Mouse (Mus musculus): Measurements from ENCODE around the gene Slc7a4.

Slc7a4 gene

DNA sequence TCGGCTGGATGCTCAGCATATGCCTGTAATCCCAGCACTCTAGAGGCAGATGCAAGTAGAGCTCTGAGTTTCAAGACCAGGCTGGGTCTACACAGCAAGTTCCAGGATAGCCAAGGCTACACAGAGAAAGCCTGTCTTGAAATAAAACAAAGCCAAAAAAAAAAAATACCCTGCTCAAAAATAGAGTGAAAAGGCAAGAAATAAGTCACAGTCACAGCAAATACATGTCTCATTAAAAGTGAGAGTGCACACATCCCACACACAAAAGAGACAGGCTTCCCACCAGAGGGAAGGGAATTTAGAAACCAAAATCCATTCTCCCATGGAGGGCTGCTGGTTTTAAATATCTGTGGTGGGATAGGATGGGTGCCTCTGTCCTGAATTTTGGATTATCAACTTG is 19.4 kb downstream of the Slc7a4 start:
- no peak for DNase-seq (ENCODE audit: extremely low read depth, low read depth)

DNA sequence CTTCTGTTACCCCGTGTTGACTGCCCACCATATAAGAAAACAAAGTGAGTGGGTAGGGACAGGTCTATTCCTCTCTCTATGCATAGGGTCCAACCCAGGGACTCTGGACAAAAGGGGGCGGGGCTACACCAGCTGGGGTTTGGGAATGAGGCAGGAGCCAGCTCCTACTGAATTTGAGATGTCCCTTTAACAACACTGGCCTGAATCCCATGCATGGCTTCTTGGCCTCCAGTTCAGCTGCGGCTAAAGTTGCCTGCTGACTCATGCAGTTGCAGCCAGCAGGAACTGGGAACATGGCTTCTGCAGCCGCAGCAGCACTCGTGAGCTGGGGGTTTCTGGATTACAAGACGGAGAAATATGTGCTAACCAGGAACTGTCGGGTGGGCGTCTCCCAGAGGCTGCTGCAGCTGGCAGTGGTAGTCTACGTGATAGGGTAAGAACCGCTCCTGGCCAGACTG is 21.2 kb downstream of the Slc7a4 start, which contains the start of gene P2rx6:
TSS of gene P2rx6 (plus strand) at position 135 of the 458 bp plus-strand sequence.
- no peak for DNase-seq (ENCODE audit: extremely low read depth, low read depth)

DNA sequence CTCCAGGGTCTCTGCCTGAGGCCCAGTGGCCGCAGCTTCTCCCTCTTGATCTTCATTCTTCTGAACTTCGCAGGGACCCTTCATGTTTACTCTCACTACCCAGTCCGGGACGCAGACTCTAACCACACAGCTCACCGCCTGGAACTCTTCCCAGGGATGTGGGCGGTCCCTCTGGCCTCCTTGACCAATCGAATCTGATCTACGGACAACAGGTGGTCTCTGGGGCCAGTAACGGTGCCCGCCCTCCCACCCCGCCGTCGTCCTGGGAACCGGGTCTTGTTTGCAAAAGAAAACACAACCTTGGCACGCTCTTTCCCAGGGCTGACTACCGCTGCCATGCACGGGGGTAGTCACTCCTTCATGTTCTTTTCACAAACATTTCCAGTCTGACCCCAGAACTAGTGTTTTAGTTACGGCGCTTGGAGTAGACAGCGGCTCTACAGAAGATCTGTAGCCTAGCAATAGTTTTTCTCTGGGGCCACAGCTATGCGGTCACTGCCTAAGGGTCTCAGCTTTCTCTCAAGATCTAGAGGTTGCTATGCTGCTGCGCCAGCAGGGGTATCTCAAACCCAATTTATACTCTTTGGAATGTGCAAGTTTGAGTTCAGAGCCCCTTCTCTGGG is 21.8 kb downstream of the Slc7a4 start, which contains the start of gene Lrrc74b:
TSS of gene Lrrc74b (minus strand) at position 120 of the 623 bp plus-strand sequence.
- DNase-seq (ENCODE audit: extremely low read depth, low read depth), result no peak

DNA sequence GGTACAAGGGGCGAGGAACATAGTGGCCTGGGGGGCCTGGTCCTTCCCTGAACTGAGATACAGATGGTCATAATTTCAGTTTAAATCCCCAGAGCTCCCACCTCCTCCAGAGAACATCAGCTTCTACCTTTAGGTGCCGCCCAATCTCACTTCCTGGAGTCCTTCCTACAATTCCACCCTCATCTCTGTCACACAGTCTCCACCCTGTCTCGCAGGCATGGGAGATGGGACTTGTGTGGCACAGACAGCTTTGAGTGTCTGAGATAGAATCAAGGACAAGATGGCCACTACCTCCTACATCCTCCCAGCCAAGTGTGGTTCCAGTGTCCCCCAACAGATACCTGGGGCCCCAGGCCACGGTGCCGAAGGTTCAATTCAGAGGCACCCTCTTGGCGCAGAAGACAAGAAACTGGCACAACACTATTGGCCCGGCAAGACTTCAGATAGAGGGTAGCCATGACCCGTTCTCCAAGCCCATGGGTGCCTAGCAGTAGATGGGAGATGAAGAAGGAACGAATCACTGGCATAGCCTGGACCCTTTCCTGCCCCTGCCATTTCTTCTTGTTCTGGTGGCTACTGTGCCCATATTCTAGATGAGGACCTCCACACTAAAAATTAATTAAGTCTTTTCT is 23.5 kb downstream of the Slc7a4 start:
- no peak for DNase-seq (ENCODE audit: extremely low read depth, low read depth)

DNA sequence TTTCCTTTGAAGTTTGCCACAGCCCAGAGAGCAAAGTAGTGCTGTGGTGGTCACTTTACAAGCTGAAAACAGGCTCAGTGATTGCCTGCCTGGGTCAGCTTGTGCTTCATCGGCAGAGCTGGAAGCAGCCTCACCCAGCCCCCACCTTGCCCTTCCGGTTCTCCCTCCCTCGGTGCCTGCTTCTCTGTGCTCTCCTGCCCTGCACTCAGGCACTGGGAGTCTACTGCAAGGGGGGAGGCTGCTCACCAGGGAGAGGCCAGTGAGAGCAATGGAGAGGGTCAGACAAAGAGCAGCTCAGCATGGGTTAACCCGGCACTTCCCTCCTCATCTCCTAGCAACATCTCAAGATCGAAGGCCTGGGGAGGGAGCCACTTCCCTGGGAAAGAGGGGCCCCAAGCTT is 24.2 kb downstream of the Slc7a4 start:
- DNase-seq (ENCODE audit: extremely low read depth, low read depth), result no peak

DNA sequence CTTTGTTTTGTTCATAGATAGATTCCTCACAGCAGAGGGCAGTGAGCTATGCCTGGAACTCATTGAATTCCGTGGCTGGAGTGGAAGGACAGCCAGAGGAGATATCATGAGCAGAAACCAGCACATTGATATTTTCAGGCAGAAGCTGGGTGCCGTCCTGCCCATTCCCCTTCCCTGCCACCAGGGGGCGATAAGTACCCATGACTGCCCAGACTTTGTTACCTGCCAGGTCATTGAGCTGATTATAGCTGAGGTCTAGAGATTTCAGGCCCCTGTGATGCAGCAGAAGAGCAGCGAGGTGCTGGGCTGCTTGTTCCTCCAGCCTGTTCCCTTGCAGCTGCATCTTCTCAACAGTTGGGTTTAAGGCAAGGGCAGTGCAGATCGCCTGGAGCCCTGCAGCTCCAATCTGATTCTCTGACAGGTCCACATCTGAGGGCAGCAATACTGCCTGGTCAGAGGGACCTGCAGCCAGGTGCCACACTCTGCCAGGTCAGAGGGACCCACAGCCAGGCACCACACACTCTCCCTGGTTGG is 25.0 kb downstream of the Slc7a4 start:
- no peak for DNase-seq (ENCODE audit: extremely low read depth, low read depth)

DNA sequence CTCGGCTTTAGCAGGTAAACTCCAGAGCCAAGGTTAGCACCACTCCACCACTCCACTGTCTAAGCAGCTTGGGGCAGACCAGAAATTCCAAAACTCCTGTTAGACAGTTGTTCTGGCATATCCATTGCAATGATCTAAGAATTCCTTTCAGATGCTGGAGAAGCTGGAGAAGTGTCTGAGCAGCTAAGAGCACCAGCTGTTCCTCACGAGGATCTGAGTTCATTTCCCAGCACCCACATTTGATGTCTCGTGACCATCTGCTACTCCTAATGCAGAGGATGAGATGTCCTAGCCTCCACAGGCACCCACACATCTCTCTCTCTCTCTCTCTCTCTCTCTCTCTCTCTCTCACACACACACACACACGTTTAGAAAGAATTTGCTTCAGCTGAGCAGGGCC is 26.1 kb downstream of the Slc7a4 start:
- DNase-seq (ENCODE audit: extremely low read depth, low read depth), result no peak

DNA sequence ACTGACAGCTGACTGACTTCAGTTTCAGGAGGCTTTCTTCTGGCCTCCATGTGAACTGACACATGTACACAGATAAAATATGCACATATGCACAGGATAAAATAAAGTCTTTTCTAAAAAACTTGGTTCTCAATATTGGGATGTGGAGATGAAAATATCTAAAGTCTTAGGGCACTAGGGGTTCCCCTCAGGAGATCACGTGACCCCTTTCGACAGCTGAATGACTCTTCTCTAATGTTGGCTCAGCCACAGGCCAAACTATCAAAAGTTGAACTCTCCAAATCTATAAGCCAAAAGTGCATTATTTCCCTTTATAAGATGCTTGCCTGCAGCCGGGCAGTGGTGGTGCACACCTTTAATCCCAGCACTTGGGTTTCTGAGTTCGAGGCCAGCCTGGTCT is 26.8 kb downstream of the Slc7a4 start:
- no peak for DNase-seq (ENCODE audit: extremely low read depth, low read depth)

DNA sequence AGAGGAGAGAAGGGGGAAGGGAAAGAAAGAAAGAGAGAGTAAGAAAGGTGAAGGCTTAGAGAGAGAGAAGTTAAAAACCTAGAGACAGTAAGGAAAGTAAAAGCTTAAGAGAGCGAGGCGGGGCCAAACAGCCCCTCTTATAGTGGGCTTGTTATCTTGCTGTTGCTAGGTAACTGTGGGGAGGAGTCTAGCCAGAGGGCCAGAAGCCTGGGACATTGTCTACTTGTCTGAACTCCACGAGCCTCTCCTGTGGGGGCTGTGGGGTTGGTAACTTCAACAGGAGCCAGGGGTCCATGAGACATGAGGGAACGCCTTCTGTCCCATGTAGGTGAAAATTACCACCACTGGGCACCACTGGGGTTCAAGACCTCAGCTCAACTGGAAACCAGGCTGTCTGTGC is 28.3 kb downstream of the Slc7a4 start:
- DNase-seq (ENCODE audit: extremely low read depth, low read depth), result peak; percentile 71

DNA sequence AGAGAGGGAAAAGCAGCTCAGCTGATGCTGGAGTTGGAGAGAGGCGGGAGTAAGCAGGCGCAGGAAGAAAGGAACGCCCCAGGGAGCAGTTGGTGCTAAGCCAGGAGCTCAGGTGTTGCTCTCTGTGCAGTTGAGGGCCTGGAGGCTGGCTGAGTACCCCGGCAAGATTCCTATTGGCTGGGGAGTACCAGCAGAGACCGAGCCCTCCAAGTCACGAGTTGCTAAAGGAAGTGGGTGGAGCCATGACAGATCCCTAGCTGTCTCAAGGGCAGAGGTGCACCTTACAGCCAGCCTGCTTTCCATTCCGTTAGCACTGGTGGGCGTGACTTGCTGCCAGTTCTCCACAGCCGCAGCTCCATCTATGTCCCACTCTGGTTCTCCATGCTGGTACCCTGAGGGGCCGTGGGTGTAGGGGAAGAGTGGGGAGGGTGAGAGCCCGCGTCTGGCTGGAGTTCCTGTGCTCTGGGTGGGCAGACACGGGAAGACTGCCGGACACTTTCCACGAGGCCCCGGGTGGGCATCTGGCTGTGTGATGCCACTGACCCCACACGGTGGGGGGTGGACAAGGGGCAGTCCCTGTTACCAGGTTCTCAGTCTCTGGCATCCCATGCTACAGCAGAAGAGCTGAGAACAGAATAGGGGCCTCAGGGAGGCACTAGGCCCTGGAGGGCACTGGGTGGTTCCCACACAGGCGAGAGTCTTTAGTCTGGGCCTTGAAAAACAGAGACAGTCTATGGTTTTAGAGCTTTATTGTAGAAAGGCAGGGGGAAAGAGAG is 28.9 kb downstream of the Slc7a4 start:
- peak; percentile 89 for DNase-seq (ENCODE audit: extremely low read depth, low read depth)

DNA sequence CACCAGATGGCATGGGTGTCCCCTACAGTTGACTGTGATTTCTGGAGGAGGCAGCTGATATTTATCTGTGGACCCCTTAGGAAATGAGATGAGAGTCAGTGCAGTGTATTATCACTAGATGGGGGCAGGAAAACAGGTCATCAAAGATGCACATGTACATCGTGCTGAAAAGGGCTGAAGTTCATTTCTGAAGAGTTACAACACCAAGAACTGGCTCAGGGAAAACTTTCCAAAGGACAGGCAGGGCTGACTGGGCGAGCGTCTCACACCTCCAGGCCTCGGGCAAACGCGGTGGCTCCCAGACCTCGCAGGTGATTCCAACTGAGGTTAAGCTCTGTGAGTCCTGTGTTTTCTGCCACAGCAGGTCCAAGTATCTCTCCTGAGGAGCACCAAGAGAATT is 30.2 kb downstream of the Slc7a4 start:
- no peak for DNase-seq (ENCODE audit: extremely low read depth, low read depth)

DNA sequence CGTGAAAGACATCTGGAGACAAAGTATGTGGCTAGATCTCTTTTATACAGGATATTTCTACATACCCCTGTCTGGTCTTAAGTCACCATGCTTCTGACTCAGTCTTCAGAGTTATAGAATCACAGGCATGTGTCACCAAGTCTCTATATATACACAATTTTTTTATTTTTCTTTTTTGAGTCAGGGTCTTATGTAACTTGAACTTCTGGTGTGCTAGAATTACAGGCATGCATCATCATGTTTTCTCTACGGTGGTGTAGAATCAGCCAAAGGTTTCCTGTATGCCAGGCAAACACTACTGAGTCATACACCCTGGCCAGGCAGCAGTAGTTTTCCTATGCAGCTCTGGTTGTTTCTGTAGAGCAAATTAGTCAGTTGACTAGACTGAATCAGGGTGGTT is 40.4 kb downstream of the Slc7a4 start:
- no peak for DNase-seq (ENCODE audit: extremely low read depth, low read depth)

DNA sequence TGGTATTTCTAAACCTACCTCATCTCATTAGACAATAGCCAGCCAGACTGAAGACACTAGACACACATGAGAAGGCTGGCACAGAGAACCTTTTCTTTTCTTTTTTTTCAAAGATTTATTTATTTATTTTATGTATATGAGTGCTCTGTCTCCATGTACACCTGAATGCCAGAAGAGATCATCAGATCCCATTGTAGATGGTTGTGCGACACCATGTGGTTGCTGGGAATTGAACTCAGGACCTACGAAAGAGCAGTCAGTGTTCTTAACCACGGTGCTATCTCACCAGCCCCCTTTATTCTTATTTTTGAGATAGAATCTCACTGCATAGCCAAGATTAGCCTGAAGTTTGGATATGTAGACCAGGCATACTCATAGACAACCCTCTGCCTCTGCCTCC is 46.4 kb downstream of the Slc7a4 start:
- DNase-seq (ENCODE audit: extremely low read depth, low read depth), result no peak

DNA sequence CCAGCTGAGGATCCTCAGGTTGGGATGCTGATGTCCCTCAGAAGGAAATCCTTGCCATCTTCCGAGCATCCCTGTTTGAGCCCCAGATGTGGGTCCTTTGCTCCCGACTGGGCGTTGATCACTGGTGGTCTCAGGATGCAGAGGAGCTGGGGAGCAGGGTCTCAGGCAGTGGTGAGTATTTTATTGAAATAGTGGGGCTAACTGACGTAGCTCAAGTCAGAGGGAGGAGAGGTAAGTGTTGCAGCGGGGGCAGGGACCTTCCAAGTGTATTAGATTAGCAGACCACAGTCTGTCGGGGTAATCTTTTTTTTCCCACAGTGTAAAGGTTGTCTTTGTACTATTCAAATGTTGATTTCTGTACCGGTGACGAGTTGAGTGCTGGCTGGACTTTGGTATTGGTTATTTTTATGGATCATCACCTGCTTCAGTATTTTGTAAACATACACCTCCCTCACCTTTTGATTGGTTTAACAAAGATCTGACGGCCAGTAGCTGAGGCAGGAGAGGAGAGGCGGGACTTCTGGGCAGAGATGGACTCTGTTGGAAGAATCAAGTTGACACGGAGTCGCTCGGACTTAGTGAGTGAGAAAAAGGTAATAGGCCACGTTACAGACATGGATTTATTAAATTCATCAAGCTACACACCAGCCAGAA is 50.2 kb downstream of the Slc7a4 start:
- no peak for DNase-seq (ENCODE audit: extremely low read depth, low read depth)

DNA sequence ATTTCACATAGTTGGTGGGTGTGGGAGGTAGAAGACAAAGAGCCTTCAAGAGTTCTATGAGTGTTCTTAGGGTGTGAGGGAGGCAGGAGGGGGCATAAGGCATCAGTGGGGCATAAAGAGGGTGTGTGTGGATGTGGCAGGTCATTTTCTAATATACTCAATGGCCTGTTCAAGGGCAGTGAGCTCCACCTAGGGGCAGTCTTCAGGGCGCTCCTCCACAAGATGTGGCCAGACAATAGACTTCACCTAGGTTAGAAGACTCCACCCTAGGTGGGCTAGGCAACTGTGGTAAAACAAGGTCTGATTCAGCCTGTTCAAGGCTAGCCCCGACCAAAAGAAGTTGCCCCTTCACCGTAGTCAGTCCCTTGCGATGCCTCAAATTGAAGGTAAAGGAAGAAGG is 50.7 kb downstream of the Slc7a4 start:
- no peak for DNase-seq (ENCODE audit: extremely low read depth, low read depth)

DNA sequence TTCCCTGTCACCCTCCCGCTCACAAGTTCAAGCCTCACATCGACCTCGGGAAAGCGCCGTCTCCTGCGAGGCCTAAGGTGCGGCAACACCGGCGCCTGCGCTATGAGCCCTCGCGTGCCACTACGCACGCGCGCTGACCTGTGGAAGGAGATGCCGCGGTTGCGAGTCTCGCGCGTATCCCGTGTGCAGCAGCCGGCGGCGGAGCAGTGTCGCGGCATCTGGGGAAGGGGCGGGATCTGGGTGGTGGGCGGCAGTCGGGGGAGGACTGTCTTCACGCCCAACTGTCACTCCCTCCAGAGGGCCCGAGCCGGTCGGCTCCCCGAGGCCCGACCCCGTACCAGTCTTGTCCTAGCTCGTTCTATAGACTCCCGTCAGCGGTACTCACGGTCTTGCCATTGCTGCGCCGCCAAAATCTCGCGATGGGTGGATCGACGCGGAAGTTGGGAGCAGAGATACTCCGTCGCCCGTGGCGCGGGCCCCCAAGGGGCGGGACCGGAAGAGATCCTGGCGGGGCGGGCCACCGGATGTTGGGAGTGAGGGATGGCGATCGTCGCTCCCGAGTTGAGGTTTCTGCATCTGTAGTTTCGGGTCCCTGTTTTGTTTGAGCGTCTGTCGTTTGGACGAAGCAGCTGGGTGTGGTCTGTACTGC is 52.2 kb downstream of the Slc7a4 start, which contains the start of gene Thap7:
TSS of gene Thap7 (minus strand) at position 497 of the 649 bp plus-strand sequence.
- peak; percentile 87 for DNase-seq (ENCODE audit: extremely low read depth, low read depth)

DNA sequence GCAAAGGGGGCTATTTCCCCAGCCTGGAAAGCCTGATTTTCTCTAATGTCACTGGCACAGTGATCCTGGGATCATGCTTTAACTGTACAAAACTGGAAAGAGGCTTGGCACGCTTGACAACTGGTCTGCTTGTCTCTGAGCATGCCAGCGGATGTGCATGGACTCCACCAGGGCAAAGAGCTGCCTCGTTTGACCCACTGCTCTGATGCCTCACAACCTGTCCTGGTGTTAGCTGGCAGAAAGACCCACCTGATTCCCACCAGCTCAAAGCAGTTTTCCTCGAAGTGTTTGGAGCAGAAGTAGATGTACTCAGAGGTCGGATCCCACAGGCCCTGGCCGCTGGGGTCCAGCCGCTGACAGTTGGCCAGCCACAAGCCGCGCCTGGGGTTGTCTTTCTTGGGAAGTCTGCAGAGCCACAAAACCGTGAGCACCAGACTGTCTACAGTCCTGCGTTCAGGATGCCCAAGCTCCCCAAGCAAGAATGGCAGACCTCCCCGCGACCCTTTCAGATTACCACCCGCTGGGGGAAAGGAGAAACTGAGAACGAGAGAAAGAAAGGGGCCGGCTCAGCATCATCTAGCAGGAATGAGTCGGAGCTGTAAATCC is 52.9 kb downstream of the Slc7a4 start:
- DNase-seq (ENCODE audit: extremely low read depth, low read depth), result no peak

DNA sequence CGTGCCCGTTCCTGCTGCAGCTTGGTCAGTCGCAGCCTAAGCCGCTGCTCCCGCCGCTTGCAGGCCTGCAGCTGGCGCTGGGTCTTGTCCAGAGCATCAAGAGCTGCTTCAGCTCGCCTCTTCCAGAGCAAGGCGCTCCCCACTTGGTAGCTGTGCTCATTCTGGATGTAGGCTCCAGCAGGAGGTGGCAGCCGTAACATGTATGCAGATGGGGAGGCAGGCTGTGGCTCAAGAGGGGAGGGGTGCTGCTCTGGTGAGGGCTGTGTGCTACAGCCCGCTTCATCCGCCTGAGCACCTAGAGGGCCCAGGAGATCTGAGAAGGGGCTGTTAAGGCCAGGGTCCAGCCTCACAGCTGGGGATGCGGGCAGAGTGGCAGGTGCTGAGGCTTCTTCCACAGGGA is 54.7 kb downstream of the Slc7a4 start:
- DNase-seq (ENCODE audit: extremely low read depth, low read depth), result no peak

DNA sequence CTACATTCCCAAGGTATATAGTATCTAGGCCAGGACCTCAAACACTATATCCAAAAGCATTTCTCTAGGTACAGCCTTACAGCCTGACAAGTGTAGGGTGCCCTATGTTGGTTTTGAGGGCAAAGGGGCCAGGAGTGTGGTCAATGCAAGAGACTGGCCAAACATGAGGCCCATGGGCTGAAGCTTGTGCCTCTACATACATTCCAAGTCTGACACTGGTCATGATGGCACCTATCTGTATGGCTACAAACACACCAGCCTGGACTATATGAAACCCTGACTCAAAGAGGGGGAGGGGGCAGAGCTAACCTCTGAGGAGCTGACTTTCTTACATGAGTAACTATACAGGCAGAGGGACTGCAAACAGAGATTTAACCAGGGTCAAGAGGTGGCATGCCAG is 55.4 kb downstream of the Slc7a4 start:
- no peak for DNase-seq (ENCODE audit: extremely low read depth, low read depth)

DNA sequence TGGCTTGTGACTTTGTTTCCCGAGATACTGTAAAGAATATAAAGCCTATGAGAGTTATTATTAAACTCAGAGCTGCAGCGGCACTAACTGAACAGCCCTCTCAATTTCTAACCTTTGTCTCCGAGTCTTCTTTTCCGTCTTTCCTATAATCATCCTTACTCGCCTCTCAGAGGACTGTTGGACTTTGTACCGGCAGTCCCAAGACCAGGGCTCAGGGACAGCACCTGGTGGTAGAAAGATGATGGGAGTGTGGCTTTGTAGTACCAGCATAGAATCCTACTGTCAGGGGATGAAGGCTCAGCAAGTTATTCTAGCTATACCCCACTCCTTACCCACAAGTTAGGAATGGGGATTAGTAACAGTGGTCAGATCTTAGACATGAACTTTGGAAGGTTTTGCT is 56.8 kb downstream of the Slc7a4 start:
- DNase-seq (ENCODE audit: extremely low read depth, low read depth), result no peak

DNA sequence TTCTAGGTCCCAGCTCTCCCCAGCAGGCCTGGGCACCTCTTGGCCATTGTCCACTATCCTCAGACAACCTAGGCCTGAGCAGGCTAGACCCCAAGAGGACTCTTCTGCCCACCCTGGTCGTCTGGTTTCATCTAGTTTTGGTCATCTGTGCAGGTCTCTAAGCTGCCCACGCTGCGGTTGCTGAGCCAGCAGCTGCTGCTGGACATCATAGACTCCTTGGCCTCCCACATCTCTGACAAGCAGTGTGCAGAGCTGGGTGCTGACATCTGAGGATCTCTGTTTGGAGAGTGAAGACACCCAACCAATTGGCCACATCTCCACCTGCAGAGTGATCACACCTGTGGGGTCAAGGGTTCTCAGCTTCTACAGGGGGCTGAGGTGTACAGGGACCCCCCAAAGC is 57.5 kb downstream of the Slc7a4 start:
- no peak for DNase-seq (ENCODE audit: extremely low read depth, low read depth)
